Mouse (Mus musculus): ENCODE data around the gene Gabbr2. TPM values are rescaled to one million over a fixed set of nuclear protein-coding genes. Genes with fewer than 3 reads are reported as not detected.

Gene Gabbr2
- polyA plus RNA-seq, 1 experiment from 2014 or later: 1.3 TPM

GRCm38 (mm10) chr4:46731590-46731989, 260.1 kb downstream of the Gabbr2 start:
- Histone ChIP-seq H3K4me2 (replicated peaks) (no peak overlapping the region), H3K36me3 (no peaks in the 10 kb centered on the region), H3K4me3 (no peak overlapping the region), H3K9ac (no peak overlapping the region), H3K9me3 (replicated peaks) (no peaks in the 10 kb centered on the region), H3K27me3 (0 out of 2 replicates have a peak, but pooled peaks cover 4% of the 10 kb centered on the region), H3K4me1 (peaks cover 50% of the 10 kb centered on the region), H3K27ac (peak overlapping the region; percentile 69)
- peak; percentile 72 for ATAC-seq (ENCODE audit: low FRiP score)
- WGBS: 12% methylated on average over 8 of the region's 8 CpGs

- Histone ChIP-seq H3K9me3 (replicated peaks) (no peaks in the 10 kb centered on the region), H3K27ac (no peak overlapping the region), H3K27me3 (0 out of 2 replicates have a peak, but pooled peaks cover 1% of the 10 kb centered on the region), H3K4me2 (replicated peaks) (no peak overlapping the region), H3K4me1 (peaks cover 41% of the 10 kb centered on the region), H3K36me3 (no peaks in the 10 kb centered on the region), H3K9ac (no peak overlapping the region), H3K4me3 (no peak overlapping the region)
- WGBS: 57% methylated on average over 9 of the region's 9 CpGs
- 0 out of 2 replicates have a peak, but pooled peaks have one; percentile 21 for ATAC-seq (ENCODE audit: low FRiP score)
Observed at GRCm38 (mm10) chr4:46729306-46730042, 262.2 kb downstream of the Gabbr2 start.

DNA sequence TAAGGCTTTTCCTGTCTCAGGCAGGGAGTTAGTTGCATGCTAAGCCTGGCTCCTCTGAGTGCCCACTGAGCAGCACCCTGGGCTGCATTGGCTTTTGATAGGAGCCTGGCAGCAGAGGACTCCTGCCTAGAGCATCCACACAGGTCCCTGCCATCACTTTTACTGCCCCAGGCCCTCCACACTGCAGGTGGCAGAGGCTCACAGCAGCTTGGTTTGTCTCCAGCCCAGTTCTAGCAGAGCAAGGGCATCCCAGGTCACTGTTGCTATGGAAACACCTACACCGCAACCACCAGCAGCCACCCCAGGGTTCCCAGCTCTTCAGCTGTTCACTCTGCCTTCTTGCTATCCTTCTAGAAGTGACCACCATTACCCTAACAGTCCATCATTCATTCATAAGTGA, 263.4 kb downstream of the Gabbr2 start:
- WGBS: 25% methylated on average over 1 of the region's 1 CpGs
- peak; percentile 18; the same call in 1 of the 2 replicates for ATAC-seq (ENCODE audit: low FRiP score)
- Histone ChIP-seq H3K4me1 (peaks cover 41% of the 10 kb centered on the region), H3K4me3 (no peak overlapping the region), H3K27me3 (no peaks in the 10 kb centered on the region), H3K27ac (no peak overlapping the region), H3K4me2 (replicated peaks) (no peak overlapping the region), H3K36me3 (no peaks in the 10 kb centered on the region), H3K9me3 (replicated peaks) (no peaks in the 10 kb centered on the region), H3K9ac (no peak overlapping the region)

GRCm38 (mm10) chr4:46727153-46727552, 264.5 kb downstream of the Gabbr2 start:
- H3K27me3 ChIP-seq: no peaks in the 10 kb centered on the region
- H3K4me1 ChIP-seq: peaks cover 42% of the 10 kb centered on the region
- 79% methylated on average over 11 of the region's 11 CpGs for WGBS
- H3K36me3 ChIP-seq: no peaks in the 10 kb centered on the region
- H3K9ac ChIP-seq: no peak overlapping the region; the same call in 1 of the 2 replicates
- H3K27ac ChIP-seq: no peak overlapping the region
- H3K4me3 ChIP-seq: no peak overlapping the region
- no peak for ATAC-seq (ENCODE audit: low FRiP score)
- no peak overlapping the region for H3K4me2 ChIP-seq (replicated peaks)
- no peaks in the 10 kb centered on the region for H3K9me3 ChIP-seq (replicated peaks)

- no peaks in the 10 kb centered on the region for H3K27me3 ChIP-seq
- H3K36me3 ChIP-seq: no peaks in the 10 kb centered on the region
- WGBS: 88% methylated on average over 16 of the region's 16 CpGs
- peaks cover 19% of the 10 kb centered on the region for H3K4me1 ChIP-seq
- no peak overlapping the region for H3K4me2 ChIP-seq (replicated peaks)
- H3K4me3 ChIP-seq: no peak overlapping the region
- no peak overlapping the region for H3K27ac ChIP-seq
- H3K9me3 ChIP-seq (replicated peaks): no peaks in the 10 kb centered on the region
- no peak for ATAC-seq (ENCODE audit: low FRiP score)
- no peak overlapping the region for H3K9ac ChIP-seq
Observed at GRCm38 (mm10) chr4:46720821-46721557, 270.7 kb downstream of the Gabbr2 start.

- WGBS: 57% methylated on average over 1 of the region's 1 CpGs
- no peaks in the 10 kb centered on the region for H3K9me3 ChIP-seq (replicated peaks)
- ATAC-seq (ENCODE audit: low FRiP score): no peak
- H3K4me2 ChIP-seq (replicated peaks): no peak overlapping the region
- no peaks in the 10 kb centered on the region for H3K36me3 ChIP-seq
- H3K27ac ChIP-seq: no peak overlapping the region
- H3K27me3 ChIP-seq: no peaks in the 10 kb centered on the region
- H3K9ac ChIP-seq: no peak overlapping the region
- no peak overlapping the region for H3K4me3 ChIP-seq
- H3K4me1 ChIP-seq: peaks cover 20% of the 10 kb centered on the region
Observed at GRCm38 (mm10) chr4:46720070-46720469, 271.6 kb downstream of the Gabbr2 start.

DNA sequence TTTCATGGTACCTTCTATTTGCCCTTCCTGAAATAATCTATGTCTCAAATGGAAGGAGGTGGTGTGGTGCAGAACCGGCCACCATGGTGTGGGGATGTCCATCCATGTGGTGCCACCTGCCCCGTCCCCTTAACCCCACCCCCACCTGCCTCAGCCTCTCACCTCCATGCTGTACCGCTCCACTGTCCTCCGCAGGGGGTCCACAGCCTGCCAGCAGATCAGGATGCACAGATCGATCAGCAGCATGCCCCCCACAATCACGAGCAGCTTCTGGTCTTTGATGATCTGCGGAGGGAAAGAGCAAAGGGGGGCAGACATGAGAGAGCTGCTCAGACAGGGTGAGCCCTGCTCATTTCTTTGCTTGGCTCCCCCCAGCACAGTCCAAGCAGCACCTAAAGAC, 273.0 kb downstream of the Gabbr2 start:
- 31% methylated on average over 7 of the region's 7 CpGs for WGBS
- ATAC-seq (ENCODE audit: low FRiP score): no peak

GRCm38 (mm10) chr4:46717156-46717555, 274.5 kb downstream of the Gabbr2 start:
- H3K27ac ChIP-seq: no peak overlapping the region
- 20% methylated on average over 5 of the region's 5 CpGs for WGBS
- H3K9ac ChIP-seq: no peak overlapping the region
- H3K9me3 ChIP-seq (replicated peaks): no peaks in the 10 kb centered on the region
- no peak overlapping the region for H3K4me2 ChIP-seq (replicated peaks)
- H3K4me3 ChIP-seq: no peak overlapping the region
- peaks cover 17% of the 10 kb centered on the region for H3K4me1 ChIP-seq
- H3K27me3 ChIP-seq: no peaks in the 10 kb centered on the region
- no peak for ATAC-seq (ENCODE audit: low FRiP score)
- no peaks in the 10 kb centered on the region for H3K36me3 ChIP-seq

More for the DNA sequence above, 273.0 kb downstream of the Gabbr2 start:
- Histone ChIP-seq H3K27ac (no peak overlapping the region), H3K9me3 (replicated peaks) (no peaks in the 10 kb centered on the region), H3K4me3 (no peak overlapping the region), H3K27me3 (no peaks in the 10 kb centered on the region), H3K4me1 (peaks cover 20% of the 10 kb centered on the region), H3K36me3 (no peaks in the 10 kb centered on the region), H3K9ac (no peak overlapping the region), H3K4me2 (replicated peaks) (no peak overlapping the region)

- no peak overlapping the region for H3K27ac ChIP-seq
- no peaks in the 10 kb centered on the region for H3K27me3 ChIP-seq
- ATAC-seq (ENCODE audit: low FRiP score): no peak
- no peaks in the 10 kb centered on the region for H3K36me3 ChIP-seq
- no peak overlapping the region for H3K4me3 ChIP-seq
- H3K4me1 ChIP-seq: peaks cover 17% of the 10 kb centered on the region
- WGBS: 0% methylated on average over 1 of the region's 1 CpGs
- H3K9me3 ChIP-seq (replicated peaks): no peaks in the 10 kb centered on the region
- H3K9ac ChIP-seq: no peak overlapping the region
- no peak overlapping the region for H3K4me2 ChIP-seq (replicated peaks)
Observed at GRCm38 (mm10) chr4:46716361-46716760, 275.3 kb downstream of the Gabbr2 start.

- H3K27me3 ChIP-seq: no peaks in the 10 kb centered on the region
- H3K36me3 ChIP-seq: no peaks in the 10 kb centered on the region
- no peak for ATAC-seq (ENCODE audit: low FRiP score)
- 58% methylated on average over 4 of the region's 4 CpGs for WGBS
- H3K9ac ChIP-seq: no peak overlapping the region
- no peaks in the 10 kb centered on the region for H3K9me3 ChIP-seq (replicated peaks)
- no peaks in the 10 kb centered on the region for H3K4me1 ChIP-seq
- H3K27ac ChIP-seq: no peak overlapping the region
- no peak overlapping the region for H3K4me3 ChIP-seq
- H3K4me2 ChIP-seq (replicated peaks): no peak overlapping the region
Observed at GRCm38 (mm10) chr4:46710523-46710922, 281.1 kb downstream of the Gabbr2 start.

GRCm38 (mm10) chr4:46710018-46710417, 281.7 kb downstream of the Gabbr2 start:
- Histone ChIP-seq H3K4me1 (no peaks in the 10 kb centered on the region), H3K27ac (no peak overlapping the region), H3K9ac (no peak overlapping the region), H3K27me3 (no peaks in the 10 kb centered on the region), H3K36me3 (no peaks in the 10 kb centered on the region), H3K9me3 (replicated peaks) (no peaks in the 10 kb centered on the region), H3K4me2 (replicated peaks) (no peak overlapping the region), H3K4me3 (no peak overlapping the region)
- no peak for ATAC-seq (ENCODE audit: low FRiP score)
- WGBS: 65% methylated on average over 6 of the region's 6 CpGs

- H3K4me1 ChIP-seq: no peaks in the 10 kb centered on the region
Observed at GRCm38 (mm10) chr4:46709492-46709891, 282.2 kb downstream of the Gabbr2 start.

More at GRCm38 (mm10) chr4:46709492-46709891, 282.2 kb downstream of the Gabbr2 start:
- Histone ChIP-seq H3K36me3 (no peaks in the 10 kb centered on the region), H3K4me3 (no peak overlapping the region), H3K9ac (no peak overlapping the region), H3K9me3 (replicated peaks) (no peaks in the 10 kb centered on the region), H3K27me3 (no peaks in the 10 kb centered on the region), H3K4me2 (replicated peaks) (no peak overlapping the region), H3K27ac (no peak overlapping the region)
- no peak for ATAC-seq (ENCODE audit: low FRiP score)
- WGBS: 75% methylated on average over 7 of the region's 7 CpGs

Data from hindbrain, embryonic 12.5 days (tissue).